In the genomic region with DNA sequence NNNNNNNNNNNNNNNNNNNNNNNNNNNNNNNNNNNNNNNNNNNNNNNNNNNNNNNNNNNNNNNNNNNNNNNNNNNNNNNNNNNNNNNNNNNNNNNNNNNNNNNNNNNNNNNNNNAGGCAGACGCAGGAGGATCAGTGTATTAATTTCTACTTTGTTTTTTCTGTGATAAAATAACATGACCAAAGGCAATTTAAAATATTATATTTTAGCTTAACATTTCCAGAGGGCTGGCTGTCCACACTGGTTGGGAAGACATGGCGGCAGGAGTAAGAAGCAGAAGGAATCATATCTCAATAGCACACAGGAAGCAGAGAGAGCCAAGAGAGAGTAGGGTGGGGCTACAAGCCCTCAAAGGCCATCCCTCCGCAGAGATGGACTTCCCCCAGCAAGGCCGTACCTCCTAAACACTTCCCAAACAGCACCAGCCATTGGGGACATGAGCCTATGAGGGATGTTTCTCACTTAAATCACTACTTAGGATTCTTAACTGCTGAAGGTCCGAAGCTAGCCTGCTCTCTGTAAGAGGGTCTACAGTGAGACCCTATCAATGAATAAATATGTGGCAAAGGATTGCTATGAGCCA, we compare ENCODE assay signal across 27 mouse cellular contexts.
"Had no signal": no experiment of that assay in that cellular context is flagged by ENCODE, and none has a peak within 500 bp of the region (broad histone marks: within the 10 kb centered on the region; RNA-seq: fewer than 3 reads in every experiment).

No protein-coding gene starts in this region.

- H3K27ac ChIP-seq: gastrocnemius, adult 2 months; heart, adult 2 months; heart, embryonic 13.5 days; heart, embryonic 15.5 days; hindbrain, embryonic 13.5 days; hindbrain, embryonic 15.5 days; hindbrain, postnatal 0 days; kidney, embryonic 15.5 days; kidney, postnatal 0 days; limb, embryonic 13.5 days; limb, embryonic 15.5 days; liver, embryonic 12.5 days had no signal

- H3K9me3 ChIP-seq: heart, embryonic 13.5 days; heart, embryonic 15.5 days; hindbrain, embryonic 13.5 days; hindbrain, embryonic 15.5 days; kidney, embryonic 15.5 days; limb, embryonic 13.5 days; limb, embryonic 15.5 days; liver, embryonic 12.5 days had no signal

- H3K36me3 ChIP-seq: heart, embryonic 13.5 days; heart, embryonic 15.5 days; hindbrain, embryonic 13.5 days; hindbrain, embryonic 15.5 days; kidney, embryonic 15.5 days; limb, embryonic 13.5 days; limb, embryonic 15.5 days; liver, embryonic 12.5 days had no signal

- H3K9ac ChIP-seq: heart, embryonic 13.5 days; heart, embryonic 15.5 days; hindbrain, embryonic 13.5 days; hindbrain, embryonic 15.5 days; kidney, embryonic 15.5 days; limb, embryonic 13.5 days; limb, embryonic 15.5 days; liver, embryonic 12.5 days had no signal

- H3K27me3 ChIP-seq: heart, embryonic 13.5 days; heart, embryonic 15.5 days; hindbrain, embryonic 13.5 days; hindbrain, embryonic 15.5 days; kidney, embryonic 15.5 days; limb, embryonic 13.5 days; limb, embryonic 15.5 days; liver, embryonic 12.5 days had no signal

- H3K4me1 ChIP-seq: heart, embryonic 13.5 days; heart, embryonic 15.5 days; hindbrain, embryonic 13.5 days; hindbrain, embryonic 15.5 days; kidney, embryonic 15.5 days; limb, embryonic 13.5 days; limb, embryonic 15.5 days; liver, embryonic 12.5 days had no signal

- H3K4me3 ChIP-seq: gastrocnemius, adult 2 months; heart, adult 2 months; heart, embryonic 13.5 days; heart, embryonic 15.5 days; hindbrain, embryonic 13.5 days; hindbrain, embryonic 15.5 days; kidney, embryonic 15.5 days; limb, embryonic 13.5 days; limb, embryonic 15.5 days; liver, embryonic 12.5 days had no signal

- H3K4me2 ChIP-seq: heart, embryonic 11.5 days; heart, embryonic 13.5 days; heart, embryonic 15.5 days; hindbrain, embryonic 13.5 days; hindbrain, embryonic 15.5 days; kidney, embryonic 15.5 days; limb, embryonic 13.5 days; limb, embryonic 15.5 days; liver, embryonic 12.5 days had no signal

- ATAC-seq: hindbrain, postnatal 0 days; intestine, embryonic 16.5 days; liver, embryonic 12.5 days had no signal

- DNase-seq: gastrocnemius, adult 2 months; gastrocnemius, postnatal 10 days; gastrocnemius, postnatal 25 days; heart, adult 11 months; heart, adult 2 months; heart, postnatal 14 days; heart, postnatal 36 days; kidney, adult 11 months; kidney, adult 2 months; kidney, adult 9 months; kidney, postnatal 14 days; kidney, postnatal 36 days; layer of hippocampus, adult 9-11 months; layer of hippocampus, postnatal 36 days; left cerebral cortex, postnatal 4 days had no signal
